Mouse (Mus musculus): ENCODE results near the gene BB287469. TPM values are rescaled to one million over a fixed set of nuclear protein-coding genes. Genes with fewer than 3 reads are reported as not detected.
"Not testable (repeated sequence)": the region's sequence is repeated elsewhere in the genome, so short reads cannot be mapped to it uniquely, and the experiment has no call there.

Gene BB287469
- not detected in 2 replicates for polyA plus RNA-seq (2015; fragmentation: Nextera tagmentation; extraction: Ambion mirVana)

GRCm38 (mm10) chr12:87816277-87816676 lies at the start of gene BB287469:
Gene BB287469, plus strand, starts transcription at chr12:87816577.
- not testable (repeated sequence) for H3K27me3 ChIP-seq; H3K27ac ChIP-seq (replicated peaks); H3K9ac ChIP-seq; H3K9me3 ChIP-seq; H3K4me2 ChIP-seq; H3K4me1 ChIP-seq (replicated peaks); H3K4me3 ChIP-seq; H3K36me3 ChIP-seq; ATAC-seq (ENCODE audit: low read depth)
- 87% methylated on average over 6 of the region's 6 CpGs for WGBS

DNA sequence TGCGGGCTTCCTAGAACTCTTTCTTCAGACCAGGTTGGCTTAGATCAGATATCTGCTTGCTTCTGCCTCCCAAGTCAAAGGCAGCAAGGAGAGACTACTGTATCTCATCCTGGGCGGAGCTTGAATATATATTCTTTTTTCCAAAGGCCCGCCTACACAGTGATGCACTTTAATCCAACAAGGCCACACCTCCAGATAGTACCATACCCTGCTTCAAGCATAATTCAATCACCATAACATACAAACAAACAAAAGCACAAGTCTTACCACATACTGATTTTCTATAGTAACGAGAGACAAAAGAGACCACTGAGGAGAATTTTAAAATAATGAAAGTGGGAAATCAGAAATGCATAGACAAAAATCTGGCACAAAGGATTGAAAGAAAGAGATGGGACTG lies 40.7 kb upstream of the BB287469 start, which contains the start of gene Gm21319:
TSS of gene Gm21319 (minus strand) at position 101 of the 400 bp plus-strand sequence.
- not testable (repeated sequence) for H3K9ac ChIP-seq; H3K4me2 ChIP-seq; H3K9me3 ChIP-seq; H3K27me3 ChIP-seq; H3K27ac ChIP-seq (replicated peaks); H3K36me3 ChIP-seq; H3K4me3 ChIP-seq; ATAC-seq (ENCODE audit: low read depth); H3K4me1 ChIP-seq (replicated peaks)
- 87% methylated on average over 4 of the region's 4 CpGs for WGBS

DNA sequence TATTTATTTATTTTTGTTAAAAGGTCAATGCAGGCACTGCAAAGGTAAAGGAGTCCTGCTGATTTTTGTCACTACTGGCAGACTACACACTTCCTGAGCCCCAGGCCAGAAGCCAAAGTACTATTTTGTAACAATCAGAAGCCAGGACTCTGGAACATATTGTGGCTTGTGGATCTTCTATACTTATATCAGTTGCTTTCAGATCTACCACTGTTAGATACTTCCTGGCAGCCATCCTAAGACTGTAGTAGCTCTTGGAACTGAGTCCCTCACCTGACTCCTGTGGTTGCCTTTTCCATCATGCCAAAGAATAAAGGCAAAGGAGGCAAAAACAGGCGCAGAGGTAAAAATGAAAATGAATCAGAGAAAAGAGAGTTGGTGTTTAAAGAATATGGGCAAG lies 21.2 kb upstream of the BB287469 start, which contains the start of gene Gm21936:
TSS of gene Gm21936 (plus strand) at position 301 of the 400 bp plus-strand sequence.
- not testable (repeated sequence) for ATAC-seq (ENCODE audit: low read depth); H3K9me3 ChIP-seq; H3K27ac ChIP-seq (replicated peaks); H3K9ac ChIP-seq; H3K4me1 ChIP-seq (replicated peaks); H3K36me3 ChIP-seq; H3K4me2 ChIP-seq; H3K4me3 ChIP-seq; H3K27me3 ChIP-seq
- WGBS = 89% methylated on average over 1 of the region's 1 CpGs

GRCm38 (mm10) chr12:87797971-87798370 lies 18.4 kb upstream of the BB287469 start:
- not testable (repeated sequence) for H3K9ac ChIP-seq; ATAC-seq (ENCODE audit: low read depth); H3K27ac ChIP-seq (replicated peaks); H3K9me3 ChIP-seq; H3K4me1 ChIP-seq (replicated peaks); H3K4me3 ChIP-seq; H3K36me3 ChIP-seq; H3K27me3 ChIP-seq; H3K4me2 ChIP-seq
- 89% methylated on average over 5 of the region's 5 CpGs for WGBS

DNA sequence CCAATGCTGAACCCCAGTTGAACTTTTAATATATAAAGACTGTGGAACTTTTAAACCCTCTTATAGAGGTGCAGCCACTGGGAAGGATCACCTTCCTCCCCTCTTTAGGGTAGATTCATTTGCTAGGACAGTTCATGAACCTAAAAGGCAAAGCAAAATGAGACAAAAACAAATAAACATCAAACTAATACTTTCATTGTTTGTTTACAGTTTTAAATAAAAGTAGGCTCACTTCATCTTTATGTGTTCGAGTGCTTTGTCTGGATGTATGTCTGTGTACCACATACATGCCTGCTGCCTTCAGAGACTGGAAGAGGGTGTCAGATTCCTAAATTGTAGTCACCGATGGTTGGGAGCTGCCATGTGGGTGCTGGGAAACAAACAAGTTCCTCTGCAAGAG lies 25.9 kb downstream of the BB287469 start, which contains the start of gene Gm2001:
TSS of gene Gm2001 (minus strand) at position 101 of the 400 bp plus-strand sequence.
- not testable (repeated sequence) for H3K4me1 ChIP-seq (replicated peaks); H3K9me3 ChIP-seq; H3K4me2 ChIP-seq; H3K4me3 ChIP-seq; H3K9ac ChIP-seq; H3K27ac ChIP-seq (replicated peaks); H3K36me3 ChIP-seq; H3K27me3 ChIP-seq; ATAC-seq (ENCODE audit: low read depth)
- WGBS = 82% methylated on average over 2 of the region's 2 CpGs

GRCm38 (mm10) chr12:87850657-87851056 lies 34.3 kb downstream of the BB287469 start:
- not testable (repeated sequence) for H3K4me1 ChIP-seq (replicated peaks); H3K9ac ChIP-seq; H3K36me3 ChIP-seq; H3K27ac ChIP-seq (replicated peaks); H3K4me2 ChIP-seq; ATAC-seq (ENCODE audit: low read depth); H3K4me3 ChIP-seq; H3K9me3 ChIP-seq; H3K27me3 ChIP-seq
- no CpG with 5 or more reads among the region's 2 CpGs for WGBS

GRCm38 (mm10) chr12:87856067-87856466 lies 39.7 kb downstream of the BB287469 start:
- H3K27ac ChIP-seq (replicated peaks); H3K9me3 ChIP-seq; H3K27me3 ChIP-seq; ATAC-seq (ENCODE audit: low read depth); H3K9ac ChIP-seq; H3K4me2 ChIP-seq; H3K36me3 ChIP-seq; H3K4me3 ChIP-seq; H3K4me1 ChIP-seq (replicated peaks): not testable (repeated sequence)
- 71% methylated on average over 1 of the region's 1 CpGs for WGBS

GRCm38 (mm10) chr12:87861740-87862692 lies 45.6 kb downstream of the BB287469 start:
- WGBS = 89% methylated on average over 23 of the region's 23 CpGs
- ATAC-seq (ENCODE audit: low read depth) = not testable (repeated sequence)

GRCm38 (mm10) chr12:87863638-87864037 lies 47.3 kb downstream of the BB287469 start:
- H3K27me3 ChIP-seq; H3K9ac ChIP-seq; H3K4me1 ChIP-seq (replicated peaks); H3K36me3 ChIP-seq; ATAC-seq (ENCODE audit: low read depth); H3K4me3 ChIP-seq; H3K27ac ChIP-seq (replicated peaks); H3K9me3 ChIP-seq; H3K4me2 ChIP-seq: not testable (repeated sequence)
- 93% methylated on average over 10 of the region's 11 CpGs for WGBS

More at GRCm38 (mm10) chr12:87861740-87862692, 45.6 kb downstream of the BB287469 start:
- H3K4me3 ChIP-seq; H3K27me3 ChIP-seq; H3K4me2 ChIP-seq; H3K9me3 ChIP-seq; H3K36me3 ChIP-seq; H3K4me1 ChIP-seq (replicated peaks); H3K9ac ChIP-seq; H3K27ac ChIP-seq (replicated peaks): not testable (repeated sequence)

DNA sequence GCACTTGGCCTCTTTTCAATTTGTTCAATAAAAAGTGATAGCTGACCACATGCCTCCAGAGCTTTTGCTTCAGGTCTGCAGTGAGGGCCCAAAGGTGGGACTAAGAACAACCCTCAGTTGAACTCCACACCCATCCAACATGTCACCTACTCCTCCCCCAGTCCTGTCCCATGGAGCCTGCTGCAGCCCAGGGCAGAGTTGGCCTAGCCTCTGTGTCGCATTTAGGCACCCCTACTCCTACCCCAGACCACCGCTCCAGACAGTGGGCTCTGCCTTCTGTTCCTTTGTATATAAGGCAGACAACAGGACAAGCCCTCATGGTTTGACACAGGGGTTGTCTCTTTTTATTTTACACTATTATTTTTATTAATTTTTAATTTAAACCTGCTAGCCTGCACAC lies 47.7 kb downstream of the BB287469 start:
- not testable (repeated sequence) for H3K27ac ChIP-seq (replicated peaks); H3K4me1 ChIP-seq (replicated peaks); ATAC-seq (ENCODE audit: low read depth); H3K27me3 ChIP-seq; H3K36me3 ChIP-seq; H3K9ac ChIP-seq; H3K4me3 ChIP-seq; H3K9me3 ChIP-seq; H3K4me2 ChIP-seq
- 80% methylated on average over 2 of the region's 2 CpGs for WGBS

Data from neural tube, embryonic 13.5 days (tissue).